Mouse (Mus musculus): ENCODE data around the gene Rpl11. TPM values are rescaled to one million over a fixed set of nuclear protein-coding genes. Genes with fewer than 3 reads are reported as not detected.

Rpl11 gene
- polyA plus RNA-seq (2015; fragmentation: Nextera tagmentation; extraction: Ambion mirVana), result 244 and 267 TPM in 2 replicates

GRCm38 (mm10) chr4:136053247-136053596 lies at the start of gene Rpl11:
Rpl11 (minus strand) TSS chr4:136053428.

GRCm38 (mm10) chr4:136021549-136022047 lies 31.6 kb downstream of the Rpl11 start, which contains the start of gene Eloa:
Eloa (minus strand) TSS chr4:136021763.

GRCm38 (mm10) chr4:135986943-135987710 lies 66.1 kb downstream of the Rpl11 start, which contains the start of gene Pithd1:
Pithd1 (minus strand) TSS chr4:135987264.

Other genes with a start within 250 kb of the Rpl11 start
- 73.3 and 74.2 TPM in 2 replicates for gene Srsf10, start 197.7 kb downstream of the Rpl11 start, polyA plus RNA-seq (2015; fragmentation: Nextera tagmentation; extraction: Ambion mirVana)
- gene Pnrc2, start 179.6 kb downstream of the Rpl11 start, polyA plus RNA-seq (2015; fragmentation: Nextera tagmentation; extraction: Ambion mirVana), result 96.7 and 102 TPM in 2 replicates
- gene Cnr2, start 158.0 kb downstream of the Rpl11 start, polyA plus RNA-seq (2015; fragmentation: Nextera tagmentation; extraction: Ambion mirVana), result 0.46 and 0.57 TPM in 2 replicates
- gene Fuca1, start 132.7 kb downstream of the Rpl11 start, polyA plus RNA-seq (2015; fragmentation: Nextera tagmentation; extraction: Ambion mirVana), result 38.2 and 40.3 TPM in 2 replicates
- gene Hmgcl, start 107.0 kb downstream of the Rpl11 start, polyA plus RNA-seq (2015; fragmentation: Nextera tagmentation; extraction: Ambion mirVana), result 76.7 and 78.3 TPM in 2 replicates
- gene Gale, start 89.7 kb downstream of the Rpl11 start, polyA plus RNA-seq (2015; fragmentation: Nextera tagmentation; extraction: Ambion mirVana), result 7.0 and 16.6 TPM in 2 replicates
- gene Lypla2, start 80.8 kb downstream of the Rpl11 start, polyA plus RNA-seq (2015; fragmentation: Nextera tagmentation; extraction: Ambion mirVana), result 45.9 and 54.5 TPM in 2 replicates
- 37.3 and 40.1 TPM in 2 replicates for gene Pithd1, start 66.2 kb downstream of the Rpl11 start, polyA plus RNA-seq (2015; fragmentation: Nextera tagmentation; extraction: Ambion mirVana)
- 20.9 and 22.3 TPM in 2 replicates for gene Eloa, start 31.7 kb downstream of the Rpl11 start, polyA plus RNA-seq (2015; fragmentation: Nextera tagmentation; extraction: Ambion mirVana)
- gene Id3, start 90.1 kb upstream of the Rpl11 start, polyA plus RNA-seq (2015; fragmentation: Nextera tagmentation; extraction: Ambion mirVana), result 92.2 and 102 TPM in 2 replicates
- gene E2f2, start 119.0 kb upstream of the Rpl11 start, polyA plus RNA-seq (2015; fragmentation: Nextera tagmentation; extraction: Ambion mirVana), result 10.0 and 12.8 TPM in 2 replicates
- gene Asap3, start 152.9 kb upstream of the Rpl11 start, polyA plus RNA-seq (2015; fragmentation: Nextera tagmentation; extraction: Ambion mirVana), result 5.5 and 5.8 TPM in 2 replicates
- 127 and 138 TPM in 2 replicates for gene Tcea3, start 194.3 kb upstream of the Rpl11 start, polyA plus RNA-seq (2015; fragmentation: Nextera tagmentation; extraction: Ambion mirVana)
- 15.4 and 16.7 TPM in 2 replicates for gene Zfp46, start 231.3 kb upstream of the Rpl11 start, polyA plus RNA-seq (2015; fragmentation: Nextera tagmentation; extraction: Ambion mirVana)

All from skeletal muscle tissue, postnatal 0 days (tissue).